Mouse (Mus musculus) hindlimb bud, embryonic 11.5 days (tissue): ENCODE measurements at regions not wholly inside any gene's neighbourhood (a gene's known extent, or its start where the extent isn't known, plus 50 kb on each side); places are given as distances from the start of the nearest gene placed in this dataset.
"Not testable (repeated sequence)": the region's sequence is repeated elsewhere in the genome, so short reads cannot be mapped to it uniquely, and the experiment has no call there.

Experiments used
- DNase-seq: peaks from one replicate; pipeline ENCODE4 v3.0.0-alpha.2; 2012; ENCODE audit warnings: low read depth, low spot score; ENCODE audit errors: extremely low spot score

DNA sequence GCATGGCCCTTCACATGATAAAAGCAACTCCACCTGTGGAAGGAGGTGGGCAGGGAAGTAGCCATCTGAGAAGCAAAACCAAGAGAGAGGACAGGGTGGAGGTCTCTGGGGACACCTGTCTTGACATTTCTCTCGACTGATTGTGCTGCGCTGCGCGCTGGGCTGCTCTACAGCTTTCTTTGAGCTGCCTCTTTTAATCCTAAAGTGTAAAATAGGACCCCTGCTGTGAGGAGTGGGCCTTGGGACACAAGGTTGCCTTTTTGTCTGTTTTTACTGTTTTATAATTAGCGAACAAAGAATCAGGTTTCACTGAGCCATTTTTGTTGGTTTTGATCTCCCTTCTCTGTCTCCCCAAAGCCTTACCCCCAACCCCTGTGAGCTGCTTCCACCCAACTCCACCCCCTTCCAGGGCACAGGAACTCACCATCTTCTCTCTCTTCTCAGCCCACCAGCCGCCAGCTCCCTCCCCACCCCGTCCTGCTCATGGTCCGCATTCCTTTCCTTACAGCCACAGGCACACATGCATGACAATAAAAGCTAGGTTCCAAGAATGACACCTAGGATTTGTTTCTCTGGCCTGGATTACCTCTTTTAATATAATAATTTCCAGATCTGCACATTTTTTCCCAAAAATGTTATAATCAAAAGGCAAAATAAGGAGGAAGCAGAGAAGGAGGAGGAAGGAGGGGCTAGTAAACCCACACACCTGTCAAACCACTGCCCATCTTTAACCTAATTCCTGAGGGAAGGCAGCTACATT, 57.3 kb downstream of the Cbln4 start:
- no peak for DNase-seq

DNA sequence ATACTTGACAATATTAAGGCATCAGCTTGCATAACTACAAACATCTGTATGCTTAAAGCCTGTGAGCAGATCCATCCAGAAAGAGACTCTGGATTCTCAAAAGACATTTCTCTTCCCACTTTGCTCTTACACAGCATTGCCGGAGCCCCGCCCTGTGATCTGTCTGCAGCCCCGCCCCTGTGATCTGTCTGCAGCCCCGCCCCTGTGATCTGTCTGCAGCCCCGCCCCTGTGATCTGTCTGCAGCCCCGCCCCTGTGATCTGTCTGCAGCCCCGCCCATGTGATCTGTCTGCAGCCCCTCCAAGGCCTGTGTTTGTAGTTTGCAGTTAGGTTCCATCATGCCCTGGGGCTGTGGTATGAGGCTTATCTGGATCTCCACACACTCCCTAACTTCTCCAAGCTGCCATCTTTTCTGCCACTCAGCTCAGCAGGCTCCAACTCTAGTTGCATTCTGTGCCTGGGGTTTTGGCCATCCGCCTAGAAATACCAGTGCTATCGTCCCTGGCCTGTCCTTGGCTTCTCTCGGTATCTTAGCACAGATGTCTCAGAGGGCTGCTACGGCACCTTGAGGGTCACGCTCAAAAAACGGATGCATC, 73.9 kb downstream of the Cbln4 start:
- no peak for DNase-seq

DNA sequence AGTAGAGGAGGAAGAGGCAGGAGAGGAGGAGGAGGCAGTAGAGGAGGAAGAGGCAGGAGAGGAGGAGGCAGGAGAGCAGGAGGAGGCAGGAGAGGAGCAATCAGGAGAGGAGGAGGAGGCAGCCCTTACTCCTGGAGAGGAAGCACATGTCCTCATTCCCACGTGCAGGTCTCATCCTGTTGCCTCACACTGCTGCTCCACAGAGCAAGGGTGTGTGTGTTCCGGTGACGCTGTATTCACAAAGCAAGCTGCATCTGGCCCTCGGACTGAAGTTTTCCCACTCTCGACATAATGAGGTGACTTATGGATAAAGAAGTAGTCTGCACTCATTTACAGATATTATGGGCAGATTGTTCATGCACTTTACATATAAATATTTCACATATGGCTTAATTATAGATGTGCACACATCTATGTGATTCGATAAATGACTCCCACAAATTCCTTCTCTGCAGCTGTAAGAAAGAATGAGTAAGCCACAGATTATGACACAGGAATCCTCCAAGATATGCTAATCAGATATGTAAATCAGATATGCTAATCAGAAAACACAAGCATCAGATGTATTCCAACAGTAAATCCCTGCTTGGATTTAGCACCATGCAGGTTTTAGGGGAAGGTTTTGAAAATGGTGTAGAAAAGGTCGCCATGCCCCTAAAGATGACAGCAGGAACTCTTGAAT, 96.6 kb downstream of the Cbln4 start:
- DNase-seq, result no peak

DNA sequence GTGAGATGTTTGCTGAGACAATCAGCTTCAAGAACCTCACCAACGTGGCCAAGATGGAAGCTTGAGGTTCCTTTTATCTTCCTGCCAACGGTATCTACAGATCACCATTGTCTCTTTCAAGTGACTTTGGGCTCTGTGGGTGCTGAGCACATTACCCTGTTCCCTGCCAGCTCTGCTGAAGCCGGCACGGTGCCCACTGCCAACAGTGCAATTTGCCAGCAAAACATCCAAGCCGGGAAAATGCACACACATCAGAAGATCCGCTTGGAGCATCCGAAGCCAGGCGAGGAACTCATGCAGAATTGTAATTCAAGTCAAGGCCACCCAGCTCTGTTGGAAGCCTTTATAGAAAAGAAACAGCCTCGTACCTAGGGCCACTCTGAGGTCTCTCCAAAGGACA, 100.6 kb downstream of the Cbln4 start:
- no peak for DNase-seq

GRCm38 (mm10) chr2:171935646-171936325, 107.5 kb downstream of the Cbln4 start:
- DNase-seq, result no peak

DNA sequence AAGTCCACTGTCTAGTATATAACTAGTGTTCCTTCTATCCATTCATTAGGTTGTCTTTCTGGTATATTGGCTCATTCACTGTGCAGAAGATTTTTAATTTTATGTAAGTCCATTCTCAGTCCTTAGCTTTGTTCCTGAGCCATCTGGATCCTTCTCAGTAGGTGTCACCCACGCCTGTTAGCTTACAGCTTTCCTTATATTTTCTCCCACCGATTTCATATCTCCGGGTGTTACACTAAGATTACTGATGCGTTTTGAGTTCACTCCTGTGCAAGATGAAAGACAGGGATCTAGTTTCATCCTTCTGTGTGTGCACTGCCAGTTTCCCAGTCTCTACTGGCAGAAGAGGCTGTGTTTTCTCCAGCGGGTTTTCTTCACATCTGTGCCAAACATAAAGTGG, 122.3 kb downstream of the Cbln4 start:
- no peak for DNase-seq

- no peak for DNase-seq
Measured at GRCm38 (mm10) chr2:171887306-171887705, 156.0 kb downstream of the Cbln4 start.

GRCm38 (mm10) chr2:171879238-171879960, 163.9 kb downstream of the Cbln4 start:
- not testable (repeated sequence) for DNase-seq

- no peak for DNase-seq
Measured at GRCm38 (mm10) chr2:171867550-171867949, 175.7 kb downstream of the Cbln4 start.

DNA sequence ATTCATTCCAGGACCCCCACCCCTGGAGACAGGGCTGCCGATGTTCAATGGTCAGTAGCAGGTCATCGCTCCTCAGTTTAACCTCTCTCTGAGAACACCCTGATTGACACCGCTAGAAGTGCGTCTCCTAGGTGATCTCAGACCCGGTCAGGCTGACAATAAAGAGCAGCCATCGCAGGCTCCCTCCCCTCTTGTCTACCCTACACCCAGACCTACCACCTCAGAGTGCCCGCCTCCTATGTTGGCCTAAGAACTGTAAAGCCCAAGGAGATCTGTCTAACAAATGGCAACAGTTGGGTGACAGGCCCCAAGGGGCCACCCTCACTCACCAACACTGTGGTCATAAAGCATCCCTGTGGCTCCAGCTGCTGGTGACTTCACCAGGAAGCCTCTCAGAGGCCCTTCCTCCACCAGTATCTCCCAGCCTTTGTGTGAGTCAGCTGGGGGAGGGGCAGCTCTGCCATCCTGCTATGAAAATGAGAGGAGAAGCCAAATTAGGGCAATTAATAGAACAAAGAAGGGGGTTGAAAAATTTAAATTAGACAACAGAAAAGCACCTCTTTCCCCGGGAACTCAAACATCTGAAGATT, 178.8 kb downstream of the Cbln4 start:
- DNase-seq, result no peak

- no peak for DNase-seq
Measured at GRCm38 (mm10) chr2:171862626-171863025, 180.6 kb downstream of the Cbln4 start.

GRCm38 (mm10) chr2:171858894-171859293, 184.4 kb downstream of the Cbln4 start:
- no peak for DNase-seq

GRCm38 (mm10) chr2:171856491-171856890, 186.8 kb downstream of the Cbln4 start:
- no peak for DNase-seq

- peak; percentile 3 for DNase-seq
Measured at GRCm38 (mm10) chr2:171846826-171847492, 196.3 kb downstream of the Cbln4 start.

DNA sequence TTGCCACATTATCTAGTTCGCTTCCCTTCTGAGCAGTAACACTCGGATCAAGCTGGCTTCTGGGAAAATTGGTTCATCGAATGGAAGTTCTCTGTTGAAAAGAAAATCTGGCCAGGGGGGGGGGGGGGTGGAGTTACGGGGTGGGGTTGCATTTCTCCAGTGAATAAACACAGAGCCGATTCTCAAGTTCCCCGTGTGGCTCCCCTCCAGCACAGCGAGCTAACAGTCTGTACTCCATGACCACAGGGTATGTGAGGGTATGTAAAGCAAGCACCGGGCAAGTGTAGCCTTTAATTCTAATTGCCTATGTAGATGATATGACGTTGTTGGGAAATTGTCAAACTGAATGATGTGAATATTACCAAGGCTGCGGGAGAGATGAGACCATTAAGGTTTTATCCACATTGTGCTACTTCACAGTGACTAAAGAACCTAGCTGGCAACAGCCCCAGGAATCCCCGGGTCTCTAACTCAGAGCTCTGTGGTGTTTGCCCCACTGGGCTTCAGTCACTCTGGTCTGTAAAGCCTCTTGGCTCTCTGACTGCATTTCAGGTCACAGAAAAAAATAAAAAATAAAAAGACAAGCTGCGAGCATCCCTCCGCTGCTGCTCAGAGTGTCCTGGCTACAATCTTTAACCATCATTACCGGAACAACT, 203.1 kb downstream of the Cbln4 start:
- DNase-seq, result no peak

DNA sequence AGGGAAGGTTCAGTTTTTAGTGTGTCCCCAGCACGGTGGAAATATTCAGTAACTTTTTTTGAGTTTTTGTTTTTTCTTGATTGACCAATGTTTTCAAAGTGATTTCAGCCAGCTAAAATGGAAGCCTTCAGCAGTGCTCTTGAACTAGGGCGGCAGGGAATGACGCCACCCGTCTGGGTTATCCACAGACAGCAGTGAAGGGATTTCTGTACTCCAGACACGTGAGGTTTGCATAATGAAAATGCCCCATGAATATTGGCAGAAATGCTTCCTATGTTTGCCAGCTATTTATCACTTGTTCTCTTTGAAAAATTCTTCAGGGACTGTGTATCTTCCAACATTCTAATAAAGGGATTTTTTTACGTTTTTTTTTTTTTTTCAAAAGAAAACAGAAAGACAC, 221.1 kb downstream of the Cbln4 start:
- no peak for DNase-seq

DNA sequence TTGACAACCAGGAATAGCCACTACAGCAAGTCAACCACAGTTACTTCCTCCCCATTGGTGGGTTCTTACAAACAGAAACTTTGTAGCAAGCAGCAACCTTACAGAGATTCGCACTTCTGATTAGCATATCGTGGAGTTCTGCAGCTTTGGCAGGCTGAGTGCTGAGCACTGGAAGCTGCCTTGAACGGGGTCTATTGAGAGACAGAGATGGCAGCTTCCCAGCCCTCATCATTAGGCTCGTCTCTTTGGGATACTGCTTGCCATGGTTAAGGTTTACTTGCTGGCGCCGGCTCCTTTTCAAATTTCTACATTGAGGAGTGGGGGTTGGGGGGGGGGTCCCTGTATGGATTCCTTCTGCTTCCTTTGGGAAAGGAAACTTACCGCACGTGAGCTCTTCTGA, 224.8 kb downstream of the Cbln4 start:
- DNase-seq, result no peak

GRCm38 (mm10) chr2:171816685-171817419, 226.4 kb downstream of the Cbln4 start:
- no peak for DNase-seq

GRCm38 (mm10) chr2:171812701-171813100, 230.6 kb downstream of the Cbln4 start:
- DNase-seq, result no peak
